In genomic region chr4:59719481-59720355, GRCm38 (mm10) we compare ENCODE assay signal across 13 mouse cellular contexts.
DNase-seq lines count a peak whose midpoint lies in the region; ATAC-seq lines count a peak whose summit lies in the region.
"Had no signal": no experiment of that assay in that cellular context is flagged by ENCODE, and none has a peak within 500 bp of the region (broad histone marks: within the 10 kb centered on the region; RNA-seq: fewer than 3 reads in every experiment).

No protein-coding gene starts in this region.

- H3K27me3 ChIP-seq in neural tube, embryonic 13.5 days: no peaks in the 10 kb centered on the region
- H3K27me3 ChIP-seq in neural tube, embryonic 15.5 days (replicated peaks): no peaks in the 10 kb centered on the region
- H3K27me3 ChIP-seq in hindbrain, embryonic 15.5 days: no peaks in the 10 kb centered on the region
- H3K27me3 ChIP-seq: embryonic facial prominence, embryonic 12.5 days; midbrain, embryonic 13.5 days had no signal

- H3K36me3 ChIP-seq in neural tube, embryonic 13.5 days: peaks cover 10% of the 10 kb centered on the region
- 0 out of 2 replicates have a peak, but pooled peaks cover 6% of the 10 kb centered on the region for H3K36me3 ChIP-seq in neural tube, embryonic 15.5 days
- 0 out of 2 replicates have a peak, but pooled peaks cover 3% of the 10 kb centered on the region for H3K36me3 ChIP-seq in hindbrain, embryonic 15.5 days

- no peak overlapping the region for H3K9ac ChIP-seq in neural tube, embryonic 13.5 days
- H3K9ac ChIP-seq in neural tube, embryonic 15.5 days (replicated peaks): no peak overlapping the region
- no peak overlapping the region for H3K9ac ChIP-seq in hindbrain, embryonic 15.5 days
- H3K9ac ChIP-seq: embryonic facial prominence, embryonic 12.5 days; midbrain, embryonic 13.5 days had no signal

- H3K4me3 ChIP-seq in neural tube, embryonic 13.5 days: no peak overlapping the region
- H3K4me3 ChIP-seq in neural tube, embryonic 15.5 days (replicated peaks): no peak overlapping the region
- H3K4me3 ChIP-seq in hindbrain, embryonic 15.5 days: no peak overlapping the region
- H3K4me3 ChIP-seq: embryonic facial prominence, embryonic 12.5 days; midbrain, embryonic 13.5 days had no signal

- peaks cover 54% of the 10 kb centered on the region for H3K4me1 ChIP-seq in neural tube, embryonic 13.5 days (replicated peaks)
- peaks cover 38% of the 10 kb centered on the region for H3K4me1 ChIP-seq in neural tube, embryonic 15.5 days
- H3K4me1 ChIP-seq in hindbrain, embryonic 15.5 days (replicated peaks): peaks cover 41% of the 10 kb centered on the region

- intact Hi-C loops in heart, postnatal 36 days (cut with DNase I): no loop called here

- no peak overlapping the region for H3K4me2 ChIP-seq in neural tube, embryonic 13.5 days
- H3K4me2 ChIP-seq in neural tube, embryonic 15.5 days: no peak overlapping the region
- H3K4me2 ChIP-seq in hindbrain, embryonic 15.5 days: no peak overlapping the region
- H3K4me2 ChIP-seq: embryonic facial prominence, embryonic 12.5 days; midbrain, embryonic 13.5 days had no signal

- H3K9me3 ChIP-seq in neural tube, embryonic 13.5 days: no peaks in the 10 kb centered on the region
- H3K9me3 ChIP-seq in neural tube, embryonic 15.5 days (replicated peaks): no peaks in the 10 kb centered on the region
- H3K9me3 ChIP-seq in hindbrain, embryonic 15.5 days: no peaks in the 10 kb centered on the region
- H3K9me3 ChIP-seq: embryonic facial prominence, embryonic 12.5 days; midbrain, embryonic 13.5 days had no signal

- WGBS in neural tube, embryonic 13.5 days: 75% methylated on average over 32 of the region's 32 CpGs
- 69% methylated on average over 32 of the region's 32 CpGs for WGBS in neural tube, embryonic 15.5 days
- WGBS in hindbrain, embryonic 15.5 days: 75% methylated on average over 32 of the region's 32 CpGs

- no peak for ATAC-seq in neural tube, embryonic 13.5 days (ENCODE audit: low read depth)
- ATAC-seq in neural tube, embryonic 15.5 days (ENCODE audit: low FRiP score): no peak
- 0 out of 2 replicates have a peak, but pooled peaks have one; percentile 25 for ATAC-seq in hindbrain, embryonic 15.5 days (ENCODE audit: low FRiP score, low read depth)
- ATAC-seq: midbrain, embryonic 13.5 days had no signal

- H3K27ac ChIP-seq in neural tube, embryonic 13.5 days (replicated peaks): 0 out of 2 replicates have a peak overlapping the region, but pooled peaks have one; percentile 39
- no peak overlapping the region; the same call in 1 of the 2 replicates for H3K27ac ChIP-seq in neural tube, embryonic 15.5 days (replicated peaks)
- no peak overlapping the region for H3K27ac ChIP-seq in hindbrain, embryonic 15.5 days (replicated peaks)
- H3K27ac ChIP-seq: embryonic facial prominence, embryonic 12.5 days; midbrain, embryonic 13.5 days had no signal

- DNase-seq in heart, adult 11 months: peak; percentile 88
- DNase-seq in heart, postnatal 36 days: no peak
- DNase-seq in cerebellum, adult 18-20 months: peak; percentile 31 to 32
- no peak for DNase-seq in frontal cortex, postnatal 10 days (ENCODE audit: low spot score in 2 of 2)
- no peak for DNase-seq in lung, postnatal 4 days
- DNase-seq: adrenal gland, adult 2 months; kidney, adult 9 months; thymus, adult 2 months had no signal

Comparison
In these comparisons a context has a peak if more than half of its experiments do, and no peak if none do; other contexts are left out.
1. DNase-seq: peak in heart, adult 11 months (single experiment) and cerebellum, adult 18-20 months (2 of 2); none in heart, postnatal 36 days (0 of 2), frontal cortex, postnatal 10 days (0 of 2) and lung, postnatal 4 days (0 of 2).